Mouse (Mus musculus) MEL (cell line): ENCODE measurements around the gene Mamstr. TPM values are rescaled to one million over a fixed set of nuclear protein-coding genes. Genes with fewer than 3 reads are reported as not detected.

Experiments
- DNase-seq: peaks from one replicate; pipeline ENCODE4 v3.0.0; 2011; ENCODE audit warnings: low read depth, low spot score
- H3K27ac ChIP-seq: 2 replicates; pipeline ENCODE4 v1.5.1; 2012; ENCODE audit warnings: low read depth, mild to moderate bottlenecking, control low read depth, low read length, moderate library complexity; ENCODE audit not compliant: control insufficient read depth
- H3K27me3 ChIP-seq, 2 experiments: fragments of 150-350 bp in 1 of 2; sonication (generic) in 1 of 2; 2 replicates each; pipeline ENCODE4 v1.6.1; 2012; ENCODE audit warnings: low read length in 2 of 2, mild to moderate bottlenecking in 2 of 2, improper control_type of control experiment in 1 of 2, moderate library complexity in 1 of 2; ENCODE audit not compliant: insufficient read depth in 2 of 2, control insufficient read depth in 1 of 2
- H3K36me3 ChIP-seq, 2 experiments: 2 replicates each; pipeline ENCODE4 v1.6.1; 2012 to 2014; ENCODE audit warnings: low read length in 2 of 2, improper control_type of control experiment in 1 of 2, inconsistent platforms in 1 of 2, mild to moderate bottlenecking in 1 of 2; ENCODE audit not compliant: insufficient read depth in 2 of 2, control insufficient read depth in 1 of 2
- H3K4me1 ChIP-seq, 2 experiments: fragments of 150-350 bp in 1 of 2; sonication (generic) in 1 of 2; 2 replicates each; pipeline ENCODE4 v1.6.1; 2012; ENCODE audit warnings: low read length in 2 of 2, improper control_type of control experiment in 1 of 2, mild to moderate bottlenecking in 1 of 2; ENCODE audit not compliant: insufficient read depth in 2 of 2, control insufficient read depth in 1 of 2
- H3K4me3 ChIP-seq, 2 experiments: fragments of 150-350 bp in 1 of 2; sonication (generic) in 1 of 2; 2 replicates each; pipeline ENCODE4 v1.5.1; 2012; ENCODE audit warnings: low read depth in 2 of 2, low read length in 2 of 2, mild to moderate bottlenecking in 2 of 2, moderate library complexity in 2 of 2, control low read depth in 1 of 2, improper control_type of control experiment in 1 of 2; ENCODE audit not compliant: control insufficient read depth in 1 of 2, insufficient read depth in 1 of 2
- H3K79me2 ChIP-seq: 2 replicates; pipeline ENCODE4 v1.6.1; 2012; ENCODE audit warnings: mild to moderate bottlenecking, low read length, moderate library complexity; ENCODE audit not compliant: control insufficient read depth, poor library complexity, insufficient read depth
- H3K9ac ChIP-seq: 2 replicates; pipeline ENCODE4 v1.6.1; 2012; ENCODE audit warnings: low read depth, mild to moderate bottlenecking, control low read depth, low read length, moderate library complexity; ENCODE audit not compliant: control insufficient read depth, poor library complexity, severe bottlenecking
- H3K9me3 ChIP-seq: fragments of 150-350 bp; sonication (generic); replicated peaks from 2 replicates; pipeline ENCODE4 v1.6.1; 2012; ENCODE audit warnings: mild to moderate bottlenecking, low read length, improper control_type of control experiment, moderate library complexity; ENCODE audit not compliant: insufficient read depth
- CHD2 ChIP-seq: IDR thresholded peaks from 2 replicates; pipeline ENCODE4 v1.6.1; 2011; ENCODE audit warnings: low read length, improper control_type of control experiment
- CTCF ChIP-seq, 3 experiments: IDR thresholded peaks in 2 of 3; conservative IDR thresholded peaks in 1 of 3; 2 replicates each; pipeline ENCODE4 v1.5.1; 2011 to 2012; ENCODE audit warnings: low read length in 3 of 3, low read depth in 2 of 3, mild to moderate bottlenecking in 2 of 3, improper control_type of control experiment in 1 of 3, inconsistent platforms in 1 of 3, mixed read lengths in 1 of 3, moderate library complexity in 1 of 3; ENCODE audit not compliant: control insufficient read depth in 1 of 3, insufficient read depth in 1 of 3, poor library complexity in 1 of 3, severe bottlenecking in 1 of 3
- E2F4 ChIP-seq: IDR thresholded peaks from 2 replicates; pipeline ENCODE4 v1.6.1; 2011; ENCODE audit warnings: low read depth, low read length, improper control_type of control experiment, borderline replicate concordance
- ELF1 ChIP-seq: IDR thresholded peaks from 2 replicates; pipeline ENCODE4 v1.6.1; 2014; ENCODE audit warnings: low read depth, mild to moderate bottlenecking, inconsistent platforms, low read length, improper control_type of control experiment, moderate library complexity
- EP300 ChIP-seq, 2 experiments: IDR thresholded peaks; 2 replicates each; pipeline ENCODE4 v1.6.1; 2011; ENCODE audit warnings: improper control_type of control experiment in 2 of 2, low read length in 2 of 2, low read depth in 1 of 2, mild to moderate bottlenecking in 1 of 2
- ETS1 ChIP-seq: IDR thresholded peaks from 2 replicates; pipeline ENCODE4 v1.6.1; 2012; ENCODE audit warnings: low read depth, mild to moderate bottlenecking, inconsistent platforms, low read length, improper control_type of control experiment, moderate library complexity
- GABPA ChIP-seq: IDR thresholded peaks from 2 replicates; pipeline ENCODE4 v1.6.1; 2012; ENCODE audit warnings: low read depth, mild to moderate bottlenecking, inconsistent platforms, low read length, improper control_type of control experiment, moderate library complexity
- HCFC1 ChIP-seq: IDR thresholded peaks from 2 replicates; pipeline ENCODE4 v1.6.1; 2012; ENCODE audit warnings: low read depth, mild to moderate bottlenecking, inconsistent platforms, low read length, improper control_type of control experiment, moderate library complexity
- JUND ChIP-seq: IDR thresholded peaks from 2 replicates; pipeline ENCODE4 v1.6.1; 2011; ENCODE audit warnings: low read depth, mild to moderate bottlenecking, improper control_type of control experiment, low read length
- MAFK ChIP-seq: IDR thresholded peaks from 2 replicates; pipeline ENCODE4 v1.6.1; 2011; ENCODE audit warnings: low read depth, mild to moderate bottlenecking, low read length, improper control_type of control experiment, borderline replicate concordance
- MAX ChIP-seq: IDR thresholded peaks from 2 replicates; pipeline ENCODE4 v1.6.1; 2011; ENCODE audit warnings: low read length, improper control_type of control experiment
- MAZ ChIP-seq: IDR thresholded peaks from 2 replicates; pipeline ENCODE4 v1.6.1; 2012; ENCODE audit warnings: low read depth, mild to moderate bottlenecking, inconsistent platforms, low read length, improper control_type of control experiment
- MEF2A ChIP-seq: IDR thresholded peaks from 2 replicates; pipeline ENCODE4 v1.6.1; 2014; ENCODE audit warnings: low read depth, mild to moderate bottlenecking, inconsistent platforms, low read length, improper control_type of control experiment; ENCODE audit not compliant: poor library complexity, insufficient replicate concordance, severe bottlenecking; ENCODE audit errors: extremely low read depth
- MYB ChIP-seq: IDR thresholded peaks from 2 replicates; pipeline ENCODE4 v1.6.1; 2011; ENCODE audit warnings: mild to moderate bottlenecking, low read depth, low read length, improper control_type of control experiment
- MYC ChIP-seq: IDR thresholded peaks from 2 replicates; pipeline ENCODE4 v1.6.1; 2011; ENCODE audit warnings: low read depth, mild to moderate bottlenecking, low read length, improper control_type of control experiment, moderate library complexity
- NELFE ChIP-seq: IDR thresholded peaks from 2 replicates; pipeline ENCODE4 v1.6.1; 2011; ENCODE audit warnings: low read depth, low read length, improper control_type of control experiment
- NRF1 ChIP-seq: IDR thresholded peaks from 2 replicates; pipeline ENCODE4 v1.6.1; 2014; ENCODE audit warnings: low read depth, mild to moderate bottlenecking, inconsistent platforms, low read length, improper control_type of control experiment, moderate library complexity; ENCODE audit not compliant: poor library complexity, insufficient read depth, severe bottlenecking
- POLR2A ChIP-seq, 2 experiments: IDR thresholded peaks; 2 replicates each; pipeline ENCODE4 v1.6.1; 2011 to 2012; ENCODE audit warnings: low read length in 2 of 2, mild to moderate bottlenecking in 2 of 2, control low read depth in 1 of 2, improper control_type of control experiment in 1 of 2, low read depth in 1 of 2, moderate library complexity in 1 of 2; ENCODE audit not compliant: control insufficient read depth in 1 of 2, insufficient read depth in 1 of 2, poor library complexity in 1 of 2
- POLR2AphosphoS2 ChIP-seq: IDR thresholded peaks from 2 replicates; pipeline ENCODE4 v1.6.1; 2011; ENCODE audit warnings: low read length, improper control_type of control experiment
- POLR2AphosphoS5 ChIP-seq: IDR thresholded peaks from 2 replicates; pipeline ENCODE4 v1.6.1; 2012; ENCODE audit warnings: low read depth, borderline replicate concordance, mild to moderate bottlenecking, inconsistent platforms, low read length, moderate library complexity, mixed read lengths
- RCOR1 ChIP-seq: IDR thresholded peaks from 2 replicates; pipeline ENCODE4 v1.6.1; 2012; ENCODE audit warnings: low read depth, mild to moderate bottlenecking, inconsistent platforms, low read length, improper control_type of control experiment
- SIN3A ChIP-seq: IDR thresholded peaks from 2 replicates; pipeline ENCODE4 v1.6.1; 2012; ENCODE audit warnings: low read length, improper control_type of control experiment, inconsistent platforms
- SMC3 ChIP-seq: IDR thresholded peaks from 2 replicates; pipeline ENCODE4 v1.6.1; 2011; ENCODE audit warnings: low read depth, low read length, improper control_type of control experiment
- TAL1 ChIP-seq: IDR thresholded peaks from 2 replicates; pipeline ENCODE4 v1.6.1; 2012; ENCODE audit warnings: mild to moderate bottlenecking, inconsistent platforms, low read length, moderate library complexity, mixed read lengths
- TCF12 ChIP-seq: IDR thresholded peaks from 2 replicates; pipeline ENCODE4 v1.6.1; 2014; ENCODE audit warnings: low read depth, mild to moderate bottlenecking, inconsistent platforms, low read length, improper control_type of control experiment, moderate library complexity
- USF2 ChIP-seq, 2 experiments: IDR thresholded peaks; 2 replicates each; pipeline ENCODE4 v1.6.1; 2011 to 2012; ENCODE audit warnings: improper control_type of control experiment in 2 of 2, low read length in 2 of 2, borderline replicate concordance in 1 of 2, inconsistent platforms in 1 of 2, low read depth in 1 of 2, mild to moderate bottlenecking in 1 of 2; ENCODE audit not compliant: insufficient read depth in 1 of 2
- ZC3H11A ChIP-seq: IDR thresholded peaks from 2 replicates; pipeline ENCODE4 v1.6.1; 2012; ENCODE audit warnings: low read depth, mild to moderate bottlenecking, inconsistent platforms, low read length, improper control_type of control experiment
- ZKSCAN1 ChIP-seq: IDR thresholded peaks from 2 replicates; pipeline ENCODE4 v1.6.1; 2012; ENCODE audit warnings: low read depth, mild to moderate bottlenecking, inconsistent platforms, low read length, improper control_type of control experiment, moderate library complexity
- ZMIZ1 ChIP-seq: IDR thresholded peaks from 2 replicates; pipeline ENCODE4 v1.6.1; 2012; ENCODE audit warnings: low read depth, mild to moderate bottlenecking, inconsistent platforms, low read length, improper control_type of control experiment, moderate library complexity
- polyA plus RNA-seq, 2 experiments: library from polyadenylated mRNA; stranded (reverse) in 1 of 2; unstranded in 1 of 2; fragments of >175 nt in 1 of 2; fragments of >200 nt in 1 of 2; gene quantifications; 2 replicates each; pipeline versions ENCODE4 v1.2.1 to v1.2.4; 2012; ENCODE audit warnings: low replicate concordance in 2 of 2, low read depth in 1 of 2; ENCODE audit not compliant: insufficient read length in 2 of 2, insufficient read depth in 1 of 2, missing spikeins in 1 of 2
- total RNA-seq: library from RNA; depleted of rRNA; stranded (reverse); fragments of 300-350 nt; gene quantifications from 2 replicates; pipeline ENCODE4 v1.2.3, GENCODE M21; 2012

The Mamstr gene
- total and polyA plus RNA-seq, 3 experiments, result not detected

GRCm38 (mm10) chr7:45625481-45625880, 14.3 kb upstream of the Mamstr start:
- no peaks in the 10 kb centered on the region; a peak in 1 of 4 replicates for H3K27me3 ChIP-seq
- no peak for DNase-seq
- TF ChIP-seq ETS1, result no peak
- TF ChIP-seq MYC, result no peak
- no peak for TF ChIP-seq EP300 (IDR thresholded peaks at IDR 0.05; ENCODE audit: low read depth in 1 of 2, low read length in 2 of 2)
- no peak for TF ChIP-seq HCFC1
- no peak for TF ChIP-seq JUND
- TF ChIP-seq ELF1, result no peak
- TF ChIP-seq MEF2A, result no peak
- TF ChIP-seq SMC3, result no peak
- TF ChIP-seq POLR2AphosphoS5, result no peak
- TF ChIP-seq GABPA, result no peak
- no peak for TF ChIP-seq RCOR1
- no peak for TF ChIP-seq MAFK
- no peak for TF ChIP-seq SIN3A
- no peak for TF ChIP-seq USF2 (IDR thresholded peaks at IDR 0.05; ENCODE audit: borderline replicate concordance in 1 of 2, insufficient read depth in 1 of 2, low read depth in 1 of 2, low read length in 2 of 2)
- TF ChIP-seq CTCF (IDR thresholded peaks at IDR 0.05 in 2 of 3, conservative IDR thresholded peaks at IDR 0.05 in 1 of 3; ENCODE audit: control insufficient read depth in 1 of 3, insufficient read depth in 1 of 3, low read depth in 2 of 3, low read length in 3 of 3, poor library complexity in 1 of 3, severe bottlenecking in 1 of 3), result no peak
- no peak for TF ChIP-seq E2F4
- no peak for TF ChIP-seq MYB
- no peak for TF ChIP-seq POLR2AphosphoS2
- TF ChIP-seq ZMIZ1, result no peak
- TF ChIP-seq ZKSCAN1, result no peak

DNA sequence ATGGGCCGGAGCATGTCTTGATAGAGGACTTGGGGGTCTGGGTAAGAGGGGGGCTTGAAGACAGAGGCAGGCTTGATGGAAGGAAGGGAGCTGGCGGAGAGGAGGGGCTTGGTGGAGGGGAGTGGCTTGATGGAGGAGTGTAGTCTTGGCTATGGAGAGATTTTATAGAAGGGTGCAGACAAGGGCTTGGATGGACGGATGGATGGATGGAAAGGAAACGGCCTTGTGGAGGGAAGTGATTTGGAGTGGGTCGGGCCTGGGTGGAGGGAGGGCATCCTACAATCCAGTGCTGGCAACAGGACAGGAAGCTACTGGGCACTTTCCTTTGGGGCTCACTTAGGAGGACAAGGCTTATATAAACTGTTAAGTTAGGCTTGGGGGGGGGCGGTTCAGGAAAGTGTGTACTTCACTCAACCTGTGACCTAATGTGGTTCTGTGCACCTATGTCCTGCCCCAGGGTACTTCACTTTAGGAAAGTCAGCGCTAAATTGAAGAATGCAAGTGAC, 13.2 kb upstream of the Mamstr start:
- Histone ChIP-seq H3K79me2 (peaks cover 2% of the 10 kb centered on the region; the same call in 1 of the 2 replicates), H3K27me3 (no peaks in the 10 kb centered on the region; a peak in 1 of 4 replicates), H3K9ac (no peak overlapping the region), H3K36me3 (no peaks in the 10 kb centered on the region), H3K4me1 (peaks cover 0 to 13% of the 10 kb centered on the region in 2 experiments; a peak in 1 of 4 replicates), H3K9me3 (no peaks in the 10 kb centered on the region), H3K27ac (no peak overlapping the region), H3K4me3 (no peak overlapping the region)
- DNase-seq, result no peak
- TF ChIP-seq NELFE, result no peak
- TF ChIP-seq MAX, result no peak
- no peak for TF ChIP-seq SMC3
- TF ChIP-seq GABPA, result no peak
- TF ChIP-seq TAL1, result no peak
- TF ChIP-seq POLR2A (IDR thresholded peaks at IDR 0.05; ENCODE audit: control insufficient read depth in 1 of 2, insufficient read depth in 1 of 2, low read depth in 1 of 2, low read length in 2 of 2, poor library complexity in 1 of 2), result no peak
- no peak for TF ChIP-seq CTCF (IDR thresholded peaks at IDR 0.05 in 2 of 3, conservative IDR thresholded peaks at IDR 0.05 in 1 of 3; ENCODE audit: control insufficient read depth in 1 of 3, insufficient read depth in 1 of 3, low read depth in 2 of 3, low read length in 3 of 3, poor library complexity in 1 of 3, severe bottlenecking in 1 of 3)
- no peak for TF ChIP-seq NRF1
- TF ChIP-seq CHD2, result no peak
- no peak for TF ChIP-seq MAZ
- no peak for TF ChIP-seq TCF12
- no peak for TF ChIP-seq ZKSCAN1
- no peak for TF ChIP-seq ZC3H11A

More at GRCm38 (mm10) chr7:45625481-45625880, 14.3 kb upstream of the Mamstr start:
- no peak overlapping the region for H3K4me3 ChIP-seq
- H3K4me1 ChIP-seq, result peaks cover 0 to 15% of the 10 kb centered on the region in 2 experiments; a peak in 2 of 4 replicates
- H3K79me2 ChIP-seq, result peaks cover 2% of the 10 kb centered on the region; the same call in 1 of the 2 replicates
- H3K27ac ChIP-seq, result no peak overlapping the region
- no peaks in the 10 kb centered on the region for H3K9me3 ChIP-seq
- no peak overlapping the region for H3K9ac ChIP-seq
- H3K36me3 ChIP-seq, result no peaks in the 10 kb centered on the region
